Mouse (Mus musculus) ovary, postnatal 36 days (tissue): ENCODE measurements around the gene Olfr1410.

Source experiments
- DNase-seq: peaks from one replicate; pipeline ENCODE4 v3.0.0; 2022; ENCODE audit warnings: low spot score, mixed read lengths

Olfr1410 gene

DNA sequence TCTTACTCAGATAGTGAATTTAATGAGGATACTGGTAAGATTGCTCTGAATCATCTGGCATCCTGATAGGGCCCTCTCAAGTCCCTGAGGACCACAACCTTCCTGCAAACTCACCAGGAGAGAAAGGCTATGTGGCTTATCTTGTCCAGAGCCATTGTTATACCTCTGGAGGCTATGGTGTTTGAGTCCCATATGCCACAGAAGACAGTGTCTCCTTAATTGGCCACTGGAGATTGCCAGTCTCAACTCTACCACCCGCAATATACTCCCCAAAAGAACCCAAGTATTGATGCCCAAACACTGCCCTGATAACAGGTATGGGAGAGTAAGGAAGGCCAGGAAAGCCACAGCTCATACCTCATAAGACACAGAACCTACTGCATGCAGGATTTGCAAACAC is at the start of gene Olfr1410:
Gene Olfr1410, plus strand, starts transcription at position 301 of the 400 bp plus-strand sequence.
- DNase-seq: no peak

DNA sequence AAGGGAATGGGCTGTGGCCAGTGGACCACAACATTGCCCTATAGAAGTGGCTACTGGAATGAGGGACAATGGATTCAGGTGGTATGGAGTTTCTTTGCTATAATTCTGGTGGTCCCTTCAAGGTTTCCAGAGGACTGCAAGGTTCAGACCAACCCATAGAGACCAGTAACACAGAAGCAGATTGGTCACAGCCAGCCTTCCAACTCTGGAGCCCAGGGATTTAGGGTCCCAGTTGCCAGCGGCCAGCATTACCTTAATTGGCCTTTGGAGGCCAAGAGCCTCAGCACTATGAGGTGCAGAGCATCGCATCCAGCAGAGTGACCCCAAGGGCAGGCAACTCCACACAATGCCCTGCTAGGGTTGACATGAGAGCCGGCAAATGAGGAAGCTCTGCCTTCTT is 34.6 kb upstream of the Olfr1410 start, which contains the start of gene Olfr1413:
Gene Olfr1413, plus strand, starts transcription at position 301 of the 400 bp plus-strand sequence.
- no peak for DNase-seq

GRCm38 (mm10) chr1:92585479-92585878 is 20.1 kb upstream of the Olfr1410 start, which contains the start of gene Olfr1412:
Gene Olfr1412, plus strand, starts transcription at chr1:92585779.
- DNase-seq: no peak

DNA sequence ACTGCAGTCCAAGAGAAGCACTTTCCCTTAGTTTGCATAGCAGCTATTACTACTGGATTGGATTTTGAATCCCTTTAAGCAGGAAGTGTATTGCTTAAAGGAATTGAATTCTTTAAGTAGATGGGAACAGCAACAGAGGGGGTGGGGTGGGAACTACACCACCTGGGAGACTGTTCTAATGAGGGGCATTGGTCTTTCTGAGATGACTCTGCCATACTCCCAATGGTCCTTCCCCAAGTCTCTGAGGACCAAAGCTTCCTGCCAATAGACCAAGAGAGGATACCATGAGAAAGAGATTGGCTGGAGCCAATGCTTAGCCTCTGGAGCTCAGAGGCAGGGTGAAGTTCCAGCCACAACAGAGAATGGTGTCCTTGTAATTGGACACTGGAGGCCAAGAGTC is 11.5 kb upstream of the Olfr1410 start, which contains the start of gene Olfr1411:
Gene Olfr1411, plus strand, starts transcription at position 301 of the 400 bp plus-strand sequence.
- no peak for DNase-seq

GRCm38 (mm10) chr1:92596019-92596418 is 9.6 kb upstream of the Olfr1410 start:
- DNase-seq: no peak

DNA sequence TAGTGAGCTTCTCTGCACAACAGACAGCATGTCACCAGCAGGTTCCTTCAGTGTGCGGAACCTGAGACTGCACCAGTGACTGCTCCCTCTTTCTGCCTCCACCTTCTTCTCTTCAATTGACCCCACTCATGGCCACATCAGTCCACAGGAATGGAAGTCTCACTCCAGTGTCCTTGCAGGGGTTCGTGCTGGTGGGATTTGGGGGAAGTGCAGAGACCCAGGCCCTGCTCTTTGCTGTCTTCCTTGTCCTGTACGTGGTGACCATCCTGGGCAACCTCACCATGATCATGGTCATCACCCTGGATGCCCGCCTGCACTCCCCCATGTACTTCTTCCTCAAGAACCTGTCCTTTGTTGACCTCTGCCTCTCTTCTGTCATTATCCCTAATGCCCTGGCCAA is 2.1 kb downstream of the Olfr1410 start:
- no peak for DNase-seq

DNA sequence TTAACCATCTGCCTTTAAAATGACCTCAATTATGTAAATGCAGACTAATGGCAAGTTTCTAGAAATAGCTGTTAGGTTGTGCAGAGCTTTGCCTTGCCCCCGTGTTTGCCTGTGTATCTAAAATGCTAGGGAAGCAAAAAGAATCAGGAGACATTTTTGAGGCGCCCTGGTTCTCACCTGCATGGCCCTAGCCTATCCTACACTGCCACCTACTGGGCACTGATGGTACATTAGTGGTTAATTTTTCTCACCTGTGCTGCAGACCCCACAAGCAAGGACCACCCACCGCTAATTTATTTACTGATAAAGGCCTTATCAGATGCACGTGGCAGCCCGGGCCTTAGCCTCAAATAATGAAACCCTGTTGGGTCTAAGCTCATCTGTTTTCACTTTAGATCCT is 5.4 kb downstream of the Olfr1410 start:
- DNase-seq: peak; percentile 11

- DNase-seq: no peak
Observed at GRCm38 (mm10) chr1:92613175-92613574, 7.6 kb downstream of the Olfr1410 start.

- DNase-seq: no peak
Observed at GRCm38 (mm10) chr1:92614516-92614915, 8.9 kb downstream of the Olfr1410 start.

- no peak for DNase-seq
Observed at GRCm38 (mm10) chr1:92616046-92616445, 10.5 kb downstream of the Olfr1410 start.

GRCm38 (mm10) chr1:92617488-92617887 is 11.9 kb downstream of the Olfr1410 start, which contains the start of gene Olfr12:
Gene Olfr12, plus strand, starts transcription at chr1:92617788.
- DNase-seq: no peak

DNA sequence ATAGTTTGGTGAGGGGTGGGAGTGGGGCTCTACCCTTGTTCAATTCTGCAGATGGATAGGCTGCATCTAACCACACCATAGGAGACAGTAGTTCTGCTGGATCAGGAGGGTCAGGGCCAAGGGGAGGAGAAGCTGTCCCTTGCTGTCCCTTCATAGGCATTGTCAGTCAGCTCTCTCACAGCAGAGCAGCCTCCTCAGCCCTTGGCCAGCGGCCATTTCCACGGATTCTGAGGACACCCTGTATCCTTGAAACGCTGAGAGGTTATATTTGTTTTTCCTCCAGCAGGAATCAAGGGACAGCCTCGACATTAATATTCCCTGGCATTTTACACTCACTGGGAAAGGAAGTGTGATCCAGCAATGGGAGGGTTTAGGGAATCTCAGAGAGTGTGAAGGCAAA is 12.8 kb downstream of the Olfr1410 start:
- DNase-seq: peak; percentile 60

GRCm38 (mm10) chr1:92628227-92628626 is 22.6 kb downstream of the Olfr1410 start:
- no peak for DNase-seq

- no peak for DNase-seq
Observed at GRCm38 (mm10) chr1:92632196-92632595, 26.6 kb downstream of the Olfr1410 start.

- no peak for DNase-seq
Observed at GRCm38 (mm10) chr1:92632948-92633347, 27.4 kb downstream of the Olfr1410 start.

- no peak for DNase-seq
Observed at GRCm38 (mm10) chr1:92633726-92634125, 28.1 kb downstream of the Olfr1410 start.

- no peak for DNase-seq
Observed at GRCm38 (mm10) chr1:92634569-92634968, 29.0 kb downstream of the Olfr1410 start.

GRCm38 (mm10) chr1:92634976-92635599 is 29.5 kb downstream of the Olfr1410 start:
- no peak for DNase-seq

DNA sequence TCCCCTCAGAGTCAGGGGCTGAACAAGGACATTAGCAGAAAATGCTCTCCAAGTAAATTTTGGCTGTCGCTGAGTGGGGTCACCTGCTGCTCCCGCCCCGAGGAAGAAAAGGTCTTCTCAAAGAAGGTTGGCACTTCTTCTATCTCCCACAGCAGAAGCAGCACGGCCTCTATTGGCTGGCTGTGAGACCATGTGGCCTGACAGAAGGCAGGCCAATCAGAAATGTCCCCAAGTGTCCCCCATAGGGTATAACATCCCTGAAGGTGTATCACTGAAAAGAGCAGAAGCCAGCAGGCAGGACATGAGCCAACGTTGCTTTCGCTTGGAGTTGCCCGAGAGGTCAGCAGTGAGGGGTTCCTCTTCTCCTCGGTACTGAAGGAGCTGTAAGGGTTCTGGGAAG is 30.4 kb downstream of the Olfr1410 start:
- no peak for DNase-seq

DNA sequence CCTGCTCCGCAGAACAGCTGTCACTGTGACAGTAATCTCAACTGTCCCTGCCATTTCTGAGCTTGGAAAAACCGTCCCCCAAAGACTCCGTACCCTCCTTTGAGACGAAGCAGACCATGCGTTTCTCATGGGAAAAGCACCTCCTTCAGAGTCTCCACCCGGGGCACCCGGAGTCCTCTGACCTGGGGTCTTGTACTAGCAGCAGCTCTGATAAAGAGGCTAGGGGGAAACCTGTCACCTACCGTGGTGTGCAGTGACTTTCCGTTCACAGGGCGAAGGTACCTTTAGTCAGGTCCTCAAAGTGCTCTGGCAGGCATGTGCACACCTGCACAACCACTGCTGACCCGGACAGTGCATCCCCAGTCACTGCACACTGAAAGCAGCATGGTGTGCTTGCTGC is 31.1 kb downstream of the Olfr1410 start:
- DNase-seq: no peak

DNA sequence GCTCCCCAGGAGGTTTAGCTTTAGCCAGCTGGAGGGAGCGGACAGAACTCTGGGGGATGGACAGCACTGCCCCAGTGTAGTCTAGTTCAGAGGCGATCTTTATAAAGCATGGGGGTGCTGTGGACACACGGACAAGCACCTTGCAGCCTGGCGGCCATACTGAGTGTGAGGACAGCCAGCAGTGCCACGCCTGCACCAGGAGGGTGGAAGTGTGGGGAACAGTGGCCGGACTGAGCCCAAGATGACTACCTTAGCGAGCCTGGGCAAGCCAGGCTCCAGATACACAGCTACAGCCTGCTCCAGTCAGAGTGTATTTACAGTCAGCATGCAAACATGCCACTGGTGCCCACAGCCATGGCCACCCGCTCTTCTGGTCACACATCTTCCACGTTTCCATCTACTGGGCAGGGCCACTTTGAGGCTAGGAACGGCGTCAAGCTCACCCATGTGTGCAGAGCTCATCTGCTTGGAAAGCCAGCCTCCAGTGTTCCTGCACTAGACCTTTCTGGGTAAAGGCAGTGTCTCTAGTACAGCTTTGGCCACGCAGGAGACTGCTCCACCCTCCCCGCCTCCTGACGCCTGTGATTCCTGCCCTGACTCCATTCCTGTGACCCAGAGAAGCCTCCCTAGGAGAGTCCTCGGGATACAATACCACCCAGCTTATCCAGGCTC is 32.1 kb downstream of the Olfr1410 start:
- no peak for DNase-seq

GRCm38 (mm10) chr1:92638181-92638580 is 32.6 kb downstream of the Olfr1410 start:
- DNase-seq: no peak

- no peak for DNase-seq
Observed at GRCm38 (mm10) chr1:92638736-92639135, 33.2 kb downstream of the Olfr1410 start.
